Mouse (Mus musculus) kidney, postnatal 0 days (tissue): ENCODE results near the gene Zfp358. TPM values are rescaled to one million over a fixed set of nuclear protein-coding genes. Genes with fewer than 3 reads are reported as not detected.
A peak's percentile ranks its signal among the peaks of the same experiment; 100 is the strongest.

Source experiments
- ATAC-seq: fragments of 200-750 bp; cut with Nextera tagmentation; replicated peaks from 2 replicates; pipeline ENCODE4 v1.8.0; 2017; ENCODE audit warnings: low read depth, moderate number of reproducible peaks, moderate TSS enrichment, moderate library complexity; ENCODE audit not compliant: low FRiP score
- DNase-seq: peaks from one replicate; pipeline ENCODE4 v3.0.0-alpha.2; 2016; ENCODE audit warnings: low spot score
- H3K27ac ChIP-seq: fragments of 300-500 bp; sonication (generic); 2 replicates; pipeline ENCODE4 v1.5.1; 2014; ENCODE audit warnings: mild to moderate bottlenecking
- H3K27me3 ChIP-seq: fragments of 300-500 bp; sonication (generic); 2 replicates; pipeline ENCODE4 v1.6.1; 2014; ENCODE audit warnings: low read length, mixed read lengths; ENCODE audit not compliant: insufficient read depth
- H3K36me3 ChIP-seq: fragments of 300-500 bp; sonication (generic); 2 replicates; pipeline ENCODE4 v1.6.1; 2014; ENCODE audit warnings: low read length, mixed read lengths; ENCODE audit not compliant: insufficient read depth
- H3K4me1 ChIP-seq: fragments of 300-500 bp; sonication (generic); replicated peaks from 2 replicates; pipeline ENCODE4 v1.6.1; 2014; ENCODE audit warnings: antibody characterized with exemption, low read length, mixed read lengths; ENCODE audit not compliant: insufficient read depth
- H3K4me2 ChIP-seq: fragments of 300-500 bp; sonication (generic); 2 replicates; pipeline ENCODE4 v1.6.1; 2014; ENCODE audit warnings: mild to moderate bottlenecking, low read length, moderate library complexity, mixed read lengths
- H3K4me3 ChIP-seq: fragments of 300-500 bp; sonication (generic); replicated peaks from 2 replicates; pipeline ENCODE4 v1.5.1; 2014; ENCODE audit warnings: low read depth, low read length
- H3K9ac ChIP-seq: fragments of 300-500 bp; sonication (generic); 2 replicates; pipeline ENCODE4 v1.6.1; 2014; ENCODE audit warnings: low read depth, low read length
- H3K9me3 ChIP-seq: fragments of 300-500 bp; sonication (generic); replicated peaks from 2 replicates; pipeline ENCODE4 v1.6.1; 2016; ENCODE audit warnings: low read length, inconsistent platforms, mixed read lengths
- CTCF ChIP-seq: IDR thresholded peaks from 2 replicates; pipeline ENCODE4 v1.5.1; 2016; ENCODE audit warnings: antibody characterized with exemption, low read depth, mild to moderate bottlenecking, moderate library complexity
- WGBS: fragments of 180-500 bp; shearing (Covaris S2); extraction: QIAGEN DNeasy Blood & Tissue Kit; methylation state at CpG from one replicate; pipeline ENCODE4 v1.1.7; 2014; 5-methylcytosine and 5-hydroxymethylcytosine counted together
- polyA plus RNA-seq: library from polyadenylated mRNA; unstranded; fragments of >200 nt; fragmentation: Nextera tagmentation; extraction: Ambion mirVana; gene quantifications from 2 replicates; pipeline ENCODE4 v1.2.1, GENCODE M21; 2015

The Zfp358 gene
- 42.1 and 45.0 TPM in 2 replicates for polyA plus RNA-seq

DNA sequence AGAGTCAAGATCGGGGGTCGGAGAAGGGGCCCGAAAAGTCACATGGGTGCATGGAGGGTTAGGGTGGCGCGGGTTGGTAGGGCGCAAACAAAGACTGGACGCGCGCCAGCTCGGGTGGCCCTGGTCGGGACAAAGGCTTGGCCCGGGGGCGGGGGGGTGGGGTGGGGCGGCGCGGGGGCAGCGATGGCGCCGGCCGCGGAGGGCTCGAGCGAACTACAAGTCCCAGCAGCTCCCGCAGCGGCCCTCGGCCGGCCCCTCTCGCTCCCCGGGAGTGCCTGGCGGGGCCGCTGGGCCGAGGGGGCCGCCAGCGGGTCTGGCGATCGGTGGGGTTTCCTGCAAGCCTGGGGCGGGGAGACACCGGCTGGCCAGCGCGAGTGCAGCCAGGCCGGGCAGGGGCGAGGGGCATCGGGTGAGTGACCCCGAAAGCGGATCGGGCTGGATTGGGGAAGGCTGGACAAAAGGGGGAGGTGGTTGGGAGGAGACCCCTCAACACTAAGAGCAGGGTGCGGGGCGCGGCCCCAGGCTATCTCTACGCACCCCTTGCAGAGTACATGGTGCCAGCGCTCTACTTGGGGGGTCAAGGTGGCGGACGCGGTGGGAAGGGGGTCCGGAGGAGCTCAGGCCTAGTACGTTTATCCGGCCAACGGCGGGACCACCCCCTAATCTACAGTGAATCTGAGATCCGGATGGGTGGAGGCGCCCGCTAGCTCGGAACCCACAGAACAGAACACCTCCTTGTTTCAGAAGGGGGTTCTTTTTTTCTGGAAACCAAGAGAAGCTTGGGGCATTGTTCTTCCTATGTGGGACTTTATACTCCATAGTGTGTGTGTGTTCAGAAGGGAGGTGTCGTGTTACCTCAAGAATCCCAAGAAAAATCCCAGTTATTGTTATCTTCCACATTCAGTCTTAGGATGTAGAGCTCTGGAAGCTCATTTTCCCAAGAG is at the start of gene Zfp358:
Zfp358 (plus strand) TSS at position 238 of the 944 bp plus-strand sequence.
- under 1% methylated on average over 59 of the region's 64 CpGs for WGBS
- no peak for TF ChIP-seq CTCF
- H3K27ac ChIP-seq, result peak within 1 kb of the TSS; percentile 85

DNA sequence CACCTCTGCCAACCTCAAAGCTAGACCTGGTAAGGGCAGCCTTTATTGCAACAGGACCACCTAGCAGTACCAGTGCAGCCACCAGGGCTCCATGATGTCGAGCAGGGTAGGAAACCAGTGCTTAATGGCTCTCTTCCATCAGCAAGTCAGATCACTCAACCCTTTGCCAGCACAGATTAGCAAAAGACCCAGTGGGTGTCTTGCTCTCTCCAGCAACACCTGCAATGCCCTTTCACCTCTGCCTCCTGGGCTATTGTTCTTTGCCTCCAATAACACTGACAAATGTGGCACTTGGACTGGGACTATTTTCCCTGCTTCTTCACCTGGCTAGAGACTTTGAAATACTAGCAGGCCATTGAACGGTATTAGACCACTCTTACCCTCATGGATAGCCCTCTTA is 43.7 kb upstream of the Zfp358 start:
- Histone ChIP-seq H3K4me1 (no peaks in the 10 kb centered on the region), H3K27me3 (no peaks in the 10 kb centered on the region), H3K4me3 (no peak overlapping the region), H3K36me3 (peaks cover 61% of the 10 kb centered on the region), H3K9ac (no peak overlapping the region), H3K4me2 (no peak overlapping the region), H3K9me3 (no peaks in the 10 kb centered on the region), H3K27ac (no peak overlapping the region)
- TF ChIP-seq CTCF, result no peak
- 88% methylated on average over 2 of the region's 2 CpGs for WGBS
- no peak for ATAC-seq
- no peak for DNase-seq

More for the DNA sequence above, at the start of gene Zfp358:
- Histone ChIP-seq H3K27me3 (no peaks in the 10 kb centered on the region), H3K9ac (peak within 1 kb of the TSS; percentile 99), H3K4me2 (peak within 1 kb of the TSS; percentile 58), H3K9me3 (no peaks in the 10 kb centered on the region), H3K4me3 (peak within 1 kb of the TSS; percentile 96), H3K4me1 (peaks cover 5% of the 10 kb centered on the region; the same call in 1 of the 2 replicates), H3K36me3 (peaks cover 18% of the 10 kb centered on the region)
- ATAC-seq (peak; percentile 86), DNase-seq (peak; percentile 88)

DNA sequence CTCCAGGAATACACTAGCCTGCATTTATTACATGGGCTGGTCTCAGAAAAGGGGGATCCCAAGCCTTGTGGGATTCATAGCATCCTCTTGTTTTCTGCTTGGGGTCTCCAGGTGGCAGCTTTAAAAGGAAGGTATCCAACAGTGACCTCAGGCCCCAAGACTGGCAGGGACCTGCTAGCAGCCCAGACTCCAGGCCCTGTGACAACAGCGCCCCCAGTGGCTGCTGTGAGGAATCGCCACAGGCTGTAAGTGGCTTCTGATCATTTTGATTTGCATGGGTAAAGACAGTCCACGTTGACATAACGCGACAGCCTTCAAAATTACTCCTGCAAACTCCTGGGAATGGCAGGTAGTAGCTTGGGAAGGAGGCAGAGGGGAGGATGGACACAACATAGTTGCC is 42.3 kb upstream of the Zfp358 start:
- Histone ChIP-seq H3K36me3 (peaks cover 71% of the 10 kb centered on the region), H3K27me3 (no peaks in the 10 kb centered on the region), H3K4me2 (no peak overlapping the region), H3K4me1 (no peaks in the 10 kb centered on the region), H3K9ac (no peak overlapping the region), H3K9me3 (no peaks in the 10 kb centered on the region), H3K4me3 (no peak overlapping the region), H3K27ac (no peak overlapping the region)
- ATAC-seq (peak; percentile 27; the same call in 1 of the 2 replicates), DNase-seq (peak; percentile 62)
- WGBS, result 32% methylated on average over 5 of the region's 5 CpGs
- peak; percentile 94 for TF ChIP-seq CTCF

DNA sequence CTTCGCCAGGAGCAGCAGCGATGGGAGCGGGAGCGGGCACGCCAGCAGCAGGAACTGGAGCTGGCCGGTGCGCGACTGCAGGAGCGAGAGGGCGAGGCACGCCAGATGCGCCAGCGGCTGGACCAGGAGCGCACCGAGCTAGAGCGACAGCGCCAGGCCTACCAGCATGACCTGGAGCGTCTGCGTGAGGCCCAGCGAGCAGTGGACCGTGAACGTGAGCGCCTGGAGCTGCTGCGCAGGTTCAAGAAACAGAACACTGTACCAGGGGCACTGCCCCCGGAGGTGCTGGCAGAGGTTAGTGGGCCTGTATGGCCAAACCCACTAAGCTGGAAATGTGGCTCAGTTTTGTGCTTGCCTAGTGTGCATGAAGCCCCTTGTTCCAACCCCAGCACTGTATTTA is 40.9 kb upstream of the Zfp358 start:
- Histone ChIP-seq H3K4me2 (no peak overlapping the region), H3K9ac (no peak overlapping the region), H3K36me3 (peaks cover 76% of the 10 kb centered on the region), H3K27me3 (no peaks in the 10 kb centered on the region), H3K4me1 (no peaks in the 10 kb centered on the region), H3K4me3 (no peak overlapping the region), H3K27ac (no peak overlapping the region), H3K9me3 (no peaks in the 10 kb centered on the region)
- WGBS, result 87% methylated on average over 25 of the region's 25 CpGs
- DNase-seq (no peak), ATAC-seq (0 out of 2 replicates have a peak, but pooled peaks have one; percentile 30)
- no peak for TF ChIP-seq CTCF

DNA sequence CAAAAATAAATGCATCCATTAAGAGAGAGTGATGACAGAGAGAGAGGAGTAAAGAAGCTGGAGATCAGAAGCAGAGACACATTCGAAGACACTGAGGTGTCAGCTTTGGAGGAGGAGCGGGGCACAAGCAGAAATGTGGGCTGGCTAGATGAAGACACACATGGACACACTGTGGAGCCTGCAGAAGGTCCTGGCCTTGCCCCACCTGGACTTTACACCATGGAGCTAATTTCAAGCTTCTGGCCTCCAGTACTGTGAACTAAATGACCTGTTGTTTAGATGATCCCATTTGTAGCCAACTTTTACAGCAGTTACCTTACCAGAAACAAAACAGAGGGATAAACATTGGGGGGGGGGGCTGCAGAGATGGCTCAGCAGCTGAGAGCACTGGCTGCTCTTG is 29.7 kb upstream of the Zfp358 start:
- no peak for ATAC-seq
- Histone ChIP-seq H3K4me2 (no peak overlapping the region), H3K27me3 (no peaks in the 10 kb centered on the region), H3K27ac (no peak overlapping the region), H3K36me3 (no peaks in the 10 kb centered on the region), H3K9ac (no peak overlapping the region), H3K4me3 (no peak overlapping the region), H3K9me3 (no peaks in the 10 kb centered on the region), H3K4me1 (no peaks in the 10 kb centered on the region; the same call in 1 of the 2 replicates)
- 78% methylated on average over 2 of the region's 2 CpGs for WGBS
- no peak for DNase-seq
- TF ChIP-seq CTCF, result no peak

- H3K9ac ChIP-seq, result no peak overlapping the region
- H3K9me3 ChIP-seq, result no peaks in the 10 kb centered on the region
- peak; percentile 77 for TF ChIP-seq CTCF
- no peak overlapping the region for H3K4me2 ChIP-seq
- H3K27me3 ChIP-seq, result no peaks in the 10 kb centered on the region
- DNase-seq (peak; percentile 79), ATAC-seq (peak; percentile 50; the same call in 1 of the 2 replicates)
- no peaks in the 10 kb centered on the region for H3K36me3 ChIP-seq
- WGBS, result 46% methylated on average over 5 of the region's 5 CpGs
- H3K4me1 ChIP-seq, result no peaks in the 10 kb centered on the region; the same call in 1 of the 2 replicates
- H3K4me3 ChIP-seq, result no peak overlapping the region
- no peak overlapping the region for H3K27ac ChIP-seq
Observed at GRCm38 (mm10) chr8:3464309-3464708, 28.6 kb upstream of the Zfp358 start.
